Mouse (Mus musculus): Measurements from ENCODE around the gene Samd14.

- TF ChIP-seq POLR2A (IDR thresholded peaks at IDR 0.05; ENCODE audit: control insufficient read depth, low read depth, low read length) (no peak), CTCF (IDR thresholded peaks at IDR 0.05; ENCODE audit: control insufficient read depth, insufficient read depth, insufficient replicate concordance, low read depth, low read length) (no peak)
Observed at GRCm38 (mm10) chr11:94992480-94992753, 17.3 kb upstream of the Samd14 start.
